Mouse (Mus musculus) stomach, embryonic 15.5 days (tissue): ENCODE measurements at regions not wholly inside any gene's neighbourhood (a gene's known extent, or its start where the extent isn't known, plus 50 kb on each side); places are given as distances from the start of the nearest gene placed in this dataset.

Source experiments
- ATAC-seq: fragments of 200-750 bp; cut with Nextera tagmentation; 2 replicates; pipeline ENCODE4 v1.8.0; 2017; ENCODE audit warnings: low read depth, moderate number of reproducible peaks, moderate TSS enrichment; ENCODE audit not compliant: insufficient read depth, low FRiP score
- H3K27ac ChIP-seq: fragments of 300-500 bp; sonication (generic); 2 replicates; pipeline ENCODE4 v1.5.1; 2015; ENCODE audit warnings: mild to moderate bottlenecking, inconsistent platforms
- H3K27me3 ChIP-seq: fragments of 300-500 bp; sonication (generic); replicated peaks from 2 replicates; pipeline ENCODE4 v1.6.1; 2015; ENCODE audit warnings: inconsistent platforms
- H3K36me3 ChIP-seq: fragments of 300-500 bp; sonication (generic); 2 replicates; pipeline ENCODE4 v1.6.1; 2015; ENCODE audit warnings: inconsistent platforms
- H3K4me1 ChIP-seq: fragments of 300-500 bp; sonication (generic); 2 replicates; pipeline ENCODE4 v1.6.1; 2015; ENCODE audit warnings: inconsistent platforms
- H3K4me2 ChIP-seq: fragments of 300-500 bp; sonication (generic); 2 replicates; pipeline ENCODE4 v1.6.1; 2015; ENCODE audit warnings: mild to moderate bottlenecking, inconsistent platforms
- H3K4me3 ChIP-seq: fragments of 300-500 bp; sonication (generic); replicated peaks from 2 replicates; pipeline ENCODE4 v1.5.1; 2015; ENCODE audit warnings: inconsistent platforms
- H3K9ac ChIP-seq: fragments of 300-500 bp; sonication (generic); 2 replicates; pipeline ENCODE4 v1.6.1; 2015; ENCODE audit warnings: inconsistent platforms
- H3K9me3 ChIP-seq: fragments of 300-500 bp; sonication (generic); 2 replicates; pipeline ENCODE4 v1.6.1; 2016; ENCODE audit warnings: inconsistent platforms
- WGBS: fragments of 180-500 bp; shearing (Covaris S2); methylation state at CpG from one replicate; pipeline ENCODE4 v1.1.7; 2015; 5-methylcytosine and 5-hydroxymethylcytosine counted together

- Histone ChIP-seq H3K4me2 (no peak overlapping the region), H3K36me3 (no peaks in the 10 kb centered on the region), H3K4me1 (no peaks in the 10 kb centered on the region), H3K27ac (no peak overlapping the region), H3K4me3 (no peak overlapping the region), H3K27me3 (no peaks in the 10 kb centered on the region), H3K9ac (no peak overlapping the region), H3K9me3 (no peaks in the 10 kb centered on the region)
- no peak for ATAC-seq
- WGBS, result 79% methylated on average over 5 of the region's 5 CpGs
Measured at GRCm38 (mm10) chr9:111897626-111898025, 207.5 kb upstream of the Stac start.

- no peaks in the 10 kb centered on the region for H3K4me1 ChIP-seq
- ATAC-seq, result no peak
- no peak overlapping the region for H3K9ac ChIP-seq
- no peaks in the 10 kb centered on the region for H3K27me3 ChIP-seq
- no peaks in the 10 kb centered on the region for H3K36me3 ChIP-seq
- H3K4me2 ChIP-seq, result no peak overlapping the region
- H3K9me3 ChIP-seq, result no peaks in the 10 kb centered on the region
- no peak overlapping the region for H3K27ac ChIP-seq
- WGBS, result 68% methylated on average over 2 of the region's 2 CpGs
- no peak overlapping the region for H3K4me3 ChIP-seq
Measured at GRCm38 (mm10) chr9:111879710-111880109, 189.6 kb upstream of the Stac start.

GRCm38 (mm10) chr9:111876846-111877245 is 186.7 kb upstream of the Stac start:
- Histone ChIP-seq H3K4me3 (no peak overlapping the region), H3K36me3 (no peaks in the 10 kb centered on the region), H3K9me3 (no peaks in the 10 kb centered on the region), H3K9ac (no peak overlapping the region), H3K4me1 (no peaks in the 10 kb centered on the region), H3K27me3 (no peaks in the 10 kb centered on the region), H3K27ac (no peak overlapping the region), H3K4me2 (no peak overlapping the region)
- no peak for ATAC-seq
- 84% methylated on average over 5 of the region's 5 CpGs for WGBS

- Histone ChIP-seq H3K4me2 (no peak overlapping the region), H3K27me3 (no peaks in the 10 kb centered on the region), H3K36me3 (no peaks in the 10 kb centered on the region), H3K4me3 (no peak overlapping the region), H3K9me3 (no peaks in the 10 kb centered on the region), H3K9ac (no peak overlapping the region), H3K27ac (no peak overlapping the region), H3K4me1 (no peaks in the 10 kb centered on the region)
- WGBS, result 73% methylated on average over 7 of the region's 7 CpGs
- no peak for ATAC-seq
Measured at GRCm38 (mm10) chr9:111870466-111870865, 180.3 kb upstream of the Stac start.

GRCm38 (mm10) chr9:111869801-111870382 is 179.7 kb upstream of the Stac start:
- H3K9me3 ChIP-seq, result no peaks in the 10 kb centered on the region
- H3K36me3 ChIP-seq, result no peaks in the 10 kb centered on the region
- no peak overlapping the region for H3K27ac ChIP-seq
- 65% methylated on average over 4 of the region's 4 CpGs for WGBS
- no peak overlapping the region for H3K4me3 ChIP-seq
- H3K9ac ChIP-seq, result no peak overlapping the region
- H3K27me3 ChIP-seq, result no peaks in the 10 kb centered on the region
- no peaks in the 10 kb centered on the region for H3K4me1 ChIP-seq
- no peak for ATAC-seq
- H3K4me2 ChIP-seq, result no peak overlapping the region

- H3K36me3 ChIP-seq, result no peaks in the 10 kb centered on the region
- no peak overlapping the region for H3K4me2 ChIP-seq
- H3K9me3 ChIP-seq, result no peaks in the 10 kb centered on the region
- H3K4me1 ChIP-seq, result no peaks in the 10 kb centered on the region
- 51% methylated on average over 2 of the region's 2 CpGs for WGBS
- no peak overlapping the region for H3K27ac ChIP-seq
- no peak overlapping the region for H3K4me3 ChIP-seq
- no peak for ATAC-seq
- H3K27me3 ChIP-seq, result no peaks in the 10 kb centered on the region
- H3K9ac ChIP-seq, result no peak overlapping the region
Measured at GRCm38 (mm10) chr9:111858051-111858450, 167.9 kb upstream of the Stac start.

- WGBS, result 81% methylated on average over 7 of the region's 7 CpGs
- Histone ChIP-seq H3K4me1 (no peaks in the 10 kb centered on the region), H3K36me3 (no peaks in the 10 kb centered on the region), H3K4me3 (no peak overlapping the region), H3K4me2 (no peak overlapping the region), H3K9me3 (no peaks in the 10 kb centered on the region), H3K9ac (no peak overlapping the region), H3K27me3 (no peaks in the 10 kb centered on the region), H3K27ac (no peak overlapping the region)
- ATAC-seq, result no peak
Measured at GRCm38 (mm10) chr9:111854976-111855375, 164.8 kb upstream of the Stac start.

GRCm38 (mm10) chr9:111846366-111846765 is 156.2 kb upstream of the Stac start:
- Histone ChIP-seq H3K27me3 (no peaks in the 10 kb centered on the region), H3K4me2 (no peak overlapping the region), H3K9me3 (no peaks in the 10 kb centered on the region), H3K9ac (no peak overlapping the region), H3K27ac (no peak overlapping the region), H3K4me1 (no peaks in the 10 kb centered on the region), H3K4me3 (no peak overlapping the region), H3K36me3 (no peaks in the 10 kb centered on the region)
- WGBS, result 90% methylated on average over 10 of the region's 10 CpGs
- no peak for ATAC-seq

- H3K4me3 ChIP-seq, result no peak overlapping the region
- H3K27ac ChIP-seq, result no peak overlapping the region
- H3K9ac ChIP-seq, result no peak overlapping the region
- 85% methylated on average over 6 of the region's 6 CpGs for WGBS
- no peaks in the 10 kb centered on the region for H3K27me3 ChIP-seq
- H3K36me3 ChIP-seq, result no peaks in the 10 kb centered on the region
- no peaks in the 10 kb centered on the region for H3K4me1 ChIP-seq
- H3K9me3 ChIP-seq, result no peaks in the 10 kb centered on the region
- no peak for ATAC-seq
- H3K4me2 ChIP-seq, result no peak overlapping the region
Measured at GRCm38 (mm10) chr9:111841151-111841550, 151.0 kb upstream of the Stac start.

GRCm38 (mm10) chr9:111838069-111838820 is 148.1 kb upstream of the Stac start:
- H3K27ac ChIP-seq, result peak overlapping the region; percentile 57; the same call in 1 of the 2 replicates
- WGBS, result 56% methylated on average over 7 of the region's 7 CpGs
- ATAC-seq, result no peak; the same call in 1 of the 2 replicates
- H3K27me3 ChIP-seq, result no peaks in the 10 kb centered on the region
- no peak overlapping the region for H3K9ac ChIP-seq
- no peaks in the 10 kb centered on the region for H3K36me3 ChIP-seq
- no peaks in the 10 kb centered on the region for H3K4me1 ChIP-seq
- H3K4me2 ChIP-seq, result no peak overlapping the region
- H3K4me3 ChIP-seq, result no peak overlapping the region
- no peaks in the 10 kb centered on the region for H3K9me3 ChIP-seq

- no peak overlapping the region for H3K27ac ChIP-seq
- H3K4me2 ChIP-seq, result no peak overlapping the region
- no peaks in the 10 kb centered on the region for H3K36me3 ChIP-seq
- 79% methylated on average over 1 of the region's 1 CpGs for WGBS
- H3K27me3 ChIP-seq, result no peaks in the 10 kb centered on the region
- no peak overlapping the region for H3K9ac ChIP-seq
- no peak overlapping the region for H3K4me3 ChIP-seq
- no peak for ATAC-seq
- no peaks in the 10 kb centered on the region for H3K9me3 ChIP-seq
- H3K4me1 ChIP-seq, result no peaks in the 10 kb centered on the region
Measured at GRCm38 (mm10) chr9:111822094-111822493, 131.9 kb upstream of the Stac start.

- H3K9me3 ChIP-seq, result no peaks in the 10 kb centered on the region
- ATAC-seq, result no peak
- no peak overlapping the region for H3K27ac ChIP-seq
- H3K36me3 ChIP-seq, result no peaks in the 10 kb centered on the region
- H3K27me3 ChIP-seq, result no peaks in the 10 kb centered on the region
- no peaks in the 10 kb centered on the region for H3K4me1 ChIP-seq
- H3K4me2 ChIP-seq, result no peak overlapping the region
- H3K4me3 ChIP-seq, result no peak overlapping the region
- 69% methylated on average over 4 of the region's 4 CpGs for WGBS
- H3K9ac ChIP-seq, result no peak overlapping the region
Measured at GRCm38 (mm10) chr9:111817461-111817860, 127.3 kb upstream of the Stac start.
